Mouse (Mus musculus): ENCODE measurements at regions not wholly inside any gene's neighbourhood (a gene's known extent, or its start where the extent isn't known, plus 50 kb on each side); places are given as distances from the start of the nearest gene placed in this dataset.
A peak's percentile ranks its signal among the peaks of the same experiment; 100 is the strongest.

DNA sequence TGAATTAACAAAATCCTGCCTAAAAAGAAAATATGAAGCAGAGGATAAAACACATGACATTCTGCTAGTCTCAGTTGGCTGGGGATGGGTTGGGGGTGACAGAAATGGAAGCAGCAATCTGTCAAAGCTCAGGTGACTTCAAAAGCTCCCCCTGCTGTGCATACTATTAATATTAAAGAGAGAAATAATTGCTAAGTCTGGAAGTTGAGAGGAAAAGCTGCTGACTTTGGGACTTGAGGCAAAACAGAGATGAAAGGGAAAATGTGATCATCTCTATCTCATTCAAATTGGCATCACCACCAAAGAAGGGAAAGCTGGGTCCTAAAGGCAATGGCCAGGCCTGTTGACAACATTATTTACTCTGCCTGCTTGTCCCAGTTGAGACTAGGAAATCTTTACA, 90.8 kb downstream of the Rpe65 start:
- Histone ChIP-seq H3K9me3 (replicated peaks; ENCODE audit: control insufficient read depth, insufficient read depth, low read length, poor library complexity, severe bottlenecking) (no peaks in the 10 kb centered on the region), H3K27me3 (ENCODE audit: control insufficient read depth, insufficient read depth, low read length, poor library complexity, severe bottlenecking) (no peaks in the 10 kb centered on the region), H3K36me3 (ENCODE audit: control insufficient read depth, insufficient read depth, low read length, poor library complexity, severe bottlenecking) (no peaks in the 10 kb centered on the region), H3K4me1 (ENCODE audit: control insufficient read depth, insufficient read depth, low read length) (no peaks in the 10 kb centered on the region), H3K4me3 (ENCODE audit: low read depth, low read length) (no peak overlapping the region), H3K27ac (ENCODE audit: insufficient read depth, low read length) (no peak overlapping the region), H3K9ac (ENCODE audit: low read depth, poor library complexity, severe bottlenecking) (no peak overlapping the region)
- TF ChIP-seq CTCF (IDR thresholded peaks at IDR 0.05; ENCODE audit: low read depth, low read length), result no peak
- TF ChIP-seq POLR2A (IDR thresholded peaks at IDR 0.05; ENCODE audit: insufficient read depth, low read length), result no peak
- TF ChIP-seq EP300 (IDR thresholded peaks at IDR 0.05; ENCODE audit: insufficient read depth, low read depth, low read length), result no peak

DNA sequence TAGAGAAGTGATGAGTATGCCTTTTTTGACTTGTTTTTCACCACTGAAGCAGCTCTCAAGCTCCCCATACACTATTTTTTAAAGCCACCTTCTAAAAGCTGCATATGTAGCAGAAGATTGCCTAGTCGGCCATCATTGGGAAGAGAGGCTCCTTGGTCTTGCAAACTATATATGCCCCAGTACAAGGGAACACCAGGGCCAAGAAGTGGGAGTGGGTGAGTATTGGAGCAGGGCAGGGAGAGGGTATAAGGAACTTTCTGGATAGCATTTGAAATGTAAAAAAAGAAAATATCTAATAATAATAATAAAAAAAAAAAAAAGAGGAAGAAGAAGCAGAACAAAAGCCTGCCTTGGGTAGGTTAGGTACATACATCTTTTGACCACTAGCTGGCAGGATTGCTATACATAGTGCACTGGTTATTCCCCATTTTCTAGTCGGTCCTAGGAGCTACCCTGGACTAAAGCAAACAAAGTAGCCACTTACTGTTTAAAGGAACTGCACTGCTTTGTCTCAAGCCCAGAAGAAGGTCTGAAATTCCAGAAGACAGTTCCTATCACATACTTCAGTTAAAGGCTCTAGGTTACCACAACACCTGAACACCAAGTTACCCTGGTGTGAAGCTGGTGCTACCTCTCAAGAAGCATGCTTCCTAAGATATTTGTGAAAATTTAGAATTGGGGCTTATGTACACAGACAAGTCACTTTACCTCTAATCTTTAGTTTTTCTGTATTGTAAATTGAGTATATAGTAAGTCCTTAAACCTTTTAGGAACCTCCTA, 114.9 kb upstream of the Wls start:
- no peak overlapping the region for H3K4me3 ChIP-seq (ENCODE audit: low read depth, low read length)
- TF ChIP-seq POLR2A (IDR thresholded peaks at IDR 0.05; ENCODE audit: insufficient read depth, low read length) (no peak), EP300 (IDR thresholded peaks at IDR 0.05; ENCODE audit: insufficient read depth, low read depth, low read length) (no peak), CTCF (IDR thresholded peaks at IDR 0.05; ENCODE audit: low read depth, low read length) (peak; percentile 8)
- no peaks in the 10 kb centered on the region for H3K4me1 ChIP-seq (ENCODE audit: control insufficient read depth, insufficient read depth, low read length)
- H3K27ac ChIP-seq (ENCODE audit: insufficient read depth, low read length), result no peak overlapping the region
- no peaks in the 10 kb centered on the region for H3K9me3 ChIP-seq (replicated peaks; ENCODE audit: control insufficient read depth, insufficient read depth, low read length, poor library complexity, severe bottlenecking)
- H3K27me3 ChIP-seq (ENCODE audit: control insufficient read depth, insufficient read depth, low read length, poor library complexity, severe bottlenecking), result no peaks in the 10 kb centered on the region
- H3K36me3 ChIP-seq (ENCODE audit: control insufficient read depth, insufficient read depth, low read length, poor library complexity, severe bottlenecking), result no peaks in the 10 kb centered on the region
- no peak overlapping the region for H3K9ac ChIP-seq (ENCODE audit: low read depth, poor library complexity, severe bottlenecking)

DNA sequence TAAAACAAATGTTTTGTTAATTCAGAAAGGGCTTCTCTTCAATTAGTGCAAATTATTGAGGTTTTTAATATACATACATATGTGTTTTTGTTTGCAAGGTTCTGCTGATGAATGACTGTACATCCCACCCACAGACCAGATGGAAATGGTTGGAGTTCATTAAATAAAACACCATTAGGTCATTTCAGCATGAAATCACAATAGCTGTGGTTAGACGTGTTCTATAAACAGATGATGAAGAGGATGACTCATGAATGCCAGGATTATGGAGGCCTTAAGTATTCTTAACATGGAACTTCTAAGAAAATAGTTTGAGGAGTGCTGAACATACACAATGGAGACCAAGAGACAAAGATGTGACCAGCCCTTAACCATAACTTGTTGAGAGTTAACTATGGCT, 107.3 kb upstream of the Wls start:
- Histone ChIP-seq H3K9me3 (replicated peaks; ENCODE audit: control insufficient read depth, insufficient read depth, low read length, poor library complexity, severe bottlenecking) (no peaks in the 10 kb centered on the region), H3K27ac (ENCODE audit: insufficient read depth, low read length) (no peak overlapping the region), H3K27me3 (ENCODE audit: control insufficient read depth, insufficient read depth, low read length, poor library complexity, severe bottlenecking) (no peaks in the 10 kb centered on the region), H3K4me1 (ENCODE audit: control insufficient read depth, insufficient read depth, low read length) (no peaks in the 10 kb centered on the region), H3K36me3 (ENCODE audit: control insufficient read depth, insufficient read depth, low read length, poor library complexity, severe bottlenecking) (no peaks in the 10 kb centered on the region), H3K9ac (ENCODE audit: low read depth, poor library complexity, severe bottlenecking) (no peak overlapping the region), H3K4me3 (ENCODE audit: low read depth, low read length) (no peak overlapping the region)
- TF ChIP-seq POLR2A (IDR thresholded peaks at IDR 0.05; ENCODE audit: insufficient read depth, low read length) (no peak), EP300 (IDR thresholded peaks at IDR 0.05; ENCODE audit: insufficient read depth, low read depth, low read length) (no peak), CTCF (IDR thresholded peaks at IDR 0.05; ENCODE audit: low read depth, low read length) (no peak)

DNA sequence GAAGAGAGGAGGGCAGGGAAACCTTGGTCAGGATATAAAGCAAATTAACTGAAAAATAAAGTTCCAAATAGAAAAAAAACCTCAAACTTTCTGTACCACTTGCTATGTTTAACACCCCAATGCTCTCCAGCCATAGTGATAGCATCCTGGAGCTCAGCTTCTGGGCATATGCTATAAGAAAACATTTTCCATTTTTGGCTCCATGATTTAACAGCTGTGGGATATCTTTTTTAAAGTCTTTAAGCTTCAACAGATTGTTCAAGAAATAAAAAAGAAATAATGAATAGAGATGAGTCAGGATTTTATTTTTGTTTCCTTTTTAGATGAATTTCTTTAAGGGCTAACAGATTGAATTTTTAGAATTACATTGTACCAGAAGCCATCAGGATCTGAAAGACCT, 106.3 kb upstream of the Wls start:
- TF ChIP-seq POLR2A (IDR thresholded peaks at IDR 0.05; ENCODE audit: insufficient read depth, low read length), result no peak
- no peak for TF ChIP-seq EP300 (IDR thresholded peaks at IDR 0.05; ENCODE audit: insufficient read depth, low read depth, low read length)
- TF ChIP-seq CTCF (IDR thresholded peaks at IDR 0.05; ENCODE audit: low read depth, low read length), result no peak
- Histone ChIP-seq H3K36me3 (ENCODE audit: control insufficient read depth, insufficient read depth, low read length, poor library complexity, severe bottlenecking) (no peaks in the 10 kb centered on the region), H3K27me3 (ENCODE audit: control insufficient read depth, insufficient read depth, low read length, poor library complexity, severe bottlenecking) (no peaks in the 10 kb centered on the region)

DNA sequence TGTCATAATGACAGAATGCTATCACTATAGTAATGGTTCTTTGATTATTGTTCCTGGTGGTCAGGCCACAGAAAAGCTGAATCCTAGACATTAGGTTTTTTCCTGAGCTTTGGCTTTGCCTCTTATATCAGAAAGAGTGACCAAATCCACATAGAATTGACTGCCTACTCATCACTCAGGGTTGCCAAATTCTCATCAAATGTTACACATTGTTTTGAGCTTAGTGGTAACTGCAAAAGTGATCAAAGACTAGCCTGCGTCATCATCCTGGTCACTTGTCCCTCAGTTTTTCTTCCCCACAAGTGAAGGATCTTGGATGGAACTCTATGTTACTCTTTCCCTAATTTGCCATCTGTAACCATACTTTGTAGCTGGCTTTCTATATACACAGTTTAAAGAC, 104.9 kb upstream of the Wls start:
- Histone ChIP-seq H3K27ac (ENCODE audit: insufficient read depth, low read length) (no peak overlapping the region), H3K4me3 (ENCODE audit: low read depth, low read length) (no peak overlapping the region), H3K36me3 (ENCODE audit: control insufficient read depth, insufficient read depth, low read length, poor library complexity, severe bottlenecking) (no peaks in the 10 kb centered on the region), H3K9me3 (replicated peaks; ENCODE audit: control insufficient read depth, insufficient read depth, low read length, poor library complexity, severe bottlenecking) (no peaks in the 10 kb centered on the region), H3K4me1 (ENCODE audit: control insufficient read depth, insufficient read depth, low read length) (no peaks in the 10 kb centered on the region), H3K27me3 (ENCODE audit: control insufficient read depth, insufficient read depth, low read length, poor library complexity, severe bottlenecking) (no peaks in the 10 kb centered on the region), H3K9ac (ENCODE audit: low read depth, poor library complexity, severe bottlenecking) (no peak overlapping the region)
- TF ChIP-seq CTCF (IDR thresholded peaks at IDR 0.05; ENCODE audit: low read depth, low read length) (no peak), POLR2A (IDR thresholded peaks at IDR 0.05; ENCODE audit: insufficient read depth, low read length) (no peak), EP300 (IDR thresholded peaks at IDR 0.05; ENCODE audit: insufficient read depth, low read depth, low read length) (no peak)

More for the DNA sequence above, 106.3 kb upstream of the Wls start:
- Histone ChIP-seq H3K27ac (ENCODE audit: insufficient read depth, low read length) (no peak overlapping the region), H3K9me3 (replicated peaks; ENCODE audit: control insufficient read depth, insufficient read depth, low read length, poor library complexity, severe bottlenecking) (no peaks in the 10 kb centered on the region), H3K4me3 (ENCODE audit: low read depth, low read length) (no peak overlapping the region), H3K9ac (ENCODE audit: low read depth, poor library complexity, severe bottlenecking) (no peak overlapping the region), H3K4me1 (ENCODE audit: control insufficient read depth, insufficient read depth, low read length) (no peaks in the 10 kb centered on the region)

DNA sequence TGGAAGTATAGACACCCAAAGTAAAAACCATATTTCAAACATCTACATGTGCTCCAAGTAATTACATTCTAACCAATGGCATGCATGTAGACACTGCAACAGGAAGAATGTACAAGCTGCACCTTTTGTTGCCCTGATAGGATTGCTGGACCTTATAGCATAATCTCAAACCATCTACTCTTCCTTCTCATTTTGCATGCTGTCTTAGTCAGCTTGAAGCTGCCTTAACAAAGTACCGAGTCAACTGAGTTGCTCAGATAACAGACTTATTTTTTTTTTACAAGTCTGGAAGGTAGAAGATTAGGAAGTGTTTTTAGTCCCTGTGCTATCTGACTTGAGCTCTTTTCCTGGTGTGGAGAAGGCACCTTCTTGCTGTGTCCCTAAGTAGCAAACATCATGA, 103.4 kb upstream of the Wls start:
- no peaks in the 10 kb centered on the region for H3K4me1 ChIP-seq (ENCODE audit: control insufficient read depth, insufficient read depth, low read length)
- H3K9ac ChIP-seq (ENCODE audit: low read depth, poor library complexity, severe bottlenecking), result no peak overlapping the region
- H3K4me3 ChIP-seq (ENCODE audit: low read depth, low read length), result no peak overlapping the region
- H3K27ac ChIP-seq (ENCODE audit: insufficient read depth, low read length), result no peak overlapping the region
- no peaks in the 10 kb centered on the region for H3K9me3 ChIP-seq (replicated peaks; ENCODE audit: control insufficient read depth, insufficient read depth, low read length, poor library complexity, severe bottlenecking)
- TF ChIP-seq POLR2A (IDR thresholded peaks at IDR 0.05; ENCODE audit: insufficient read depth, low read length) (no peak), CTCF (IDR thresholded peaks at IDR 0.05; ENCODE audit: low read depth, low read length) (no peak), EP300 (IDR thresholded peaks at IDR 0.05; ENCODE audit: insufficient read depth, low read depth, low read length) (no peak)
- H3K36me3 ChIP-seq (ENCODE audit: control insufficient read depth, insufficient read depth, low read length, poor library complexity, severe bottlenecking), result no peaks in the 10 kb centered on the region
- H3K27me3 ChIP-seq (ENCODE audit: control insufficient read depth, insufficient read depth, low read length, poor library complexity, severe bottlenecking), result no peaks in the 10 kb centered on the region
